Mouse (Mus musculus) cerebellum, postnatal 14 days (tissue): ENCODE data around the gene S100a1.
A peak's percentile ranks its signal among the peaks of the same experiment; 100 is the strongest.

Experiments used
- DNase-seq, 2 experiments: peaks; one replicate each; pipeline ENCODE4 v3.0.0; 2021; ENCODE audit warnings: mixed read lengths in 2 of 2

The S100a1 gene

GRCm38 (mm10) chr3:90508950-90509746 is 5.0 kb downstream of the S100a1 start, which contains the start of gene Chtop:
Chtop (minus strand) TSS chr3:90509498.
- peak; percentile 100 for DNase-seq

- no peak for DNase-seq
These were observed 5.8 kb downstream of the S100a1 start for GRCm38 (mm10) chr3:90508287-90508949.

GRCm38 (mm10) chr3:90506362-90506761 is 7.8 kb downstream of the S100a1 start:
- no peak for DNase-seq

- DNase-seq: no peak
These were observed 9.0 kb downstream of the S100a1 start for GRCm38 (mm10) chr3:90505216-90505615.

GRCm38 (mm10) chr3:90503444-90503843 is 10.7 kb downstream of the S100a1 start:
- no peak for DNase-seq

GRCm38 (mm10) chr3:90497597-90497996 is 16.6 kb downstream of the S100a1 start:
- DNase-seq: no peak

GRCm38 (mm10) chr3:90495850-90496525 is 18.2 kb downstream of the S100a1 start:
- peak in 1 of 2 experiments; percentile 15 for DNase-seq

GRCm38 (mm10) chr3:90493831-90494540 is 20.2 kb downstream of the S100a1 start:
- peak; percentile 57 to 58 for DNase-seq

- DNase-seq: peak; percentile 46 to 55
These were observed 22.8 kb downstream of the S100a1 start for GRCm38 (mm10) chr3:90491350-90491749.

- peak; percentile 96 for DNase-seq
These were observed 23.4 kb downstream of the S100a1 start, which contains the start of gene Snapin for GRCm38 (mm10) chr3:90490696-90491256. Snapin (minus strand) TSS chr3:90491033.

GRCm38 (mm10) chr3:90488576-90488975 is 25.6 kb downstream of the S100a1 start:
- DNase-seq: no peak

- DNase-seq: no peak
These were observed 27.2 kb downstream of the S100a1 start for GRCm38 (mm10) chr3:90486998-90487397.

GRCm38 (mm10) chr3:90475831-90476611 is 38.2 kb downstream of the S100a1 start, which contains the start of gene Ilf2:
Ilf2 (plus strand) TSS chr3:90476126.
- DNase-seq: peak; percentile 96 to 97

GRCm38 (mm10) chr3:90475151-90475830 is 38.9 kb downstream of the S100a1 start:
- DNase-seq: peak; percentile 12 to 30

- peak; percentile 47 to 61 for DNase-seq
These were observed 42.0 kb downstream of the S100a1 start for GRCm38 (mm10) chr3:90472213-90472612.

- no peak for DNase-seq
These were observed 46.4 kb downstream of the S100a1 start for GRCm38 (mm10) chr3:90467618-90468300.

- peak; percentile 71 to 76 for DNase-seq
These were observed 47.9 kb downstream of the S100a1 start for GRCm38 (mm10) chr3:90466311-90466766.

- DNase-seq: peak; percentile 45 to 54
These were observed 48.4 kb downstream of the S100a1 start, which contains the start of gene Npr1 for GRCm38 (mm10) chr3:90465686-90466310. Npr1 (minus strand) TSS chr3:90465866.

- DNase-seq: peak; percentile 35 to 39
These were observed 49.0 kb downstream of the S100a1 start for GRCm38 (mm10) chr3:90465081-90465685.
